Mouse (Mus musculus) lung, adult 2 months (tissue): ENCODE measurements at regions not wholly inside any gene's neighbourhood (a gene's known extent, or its start where the extent isn't known, plus 50 kb on each side); places are given as distances from the start of the nearest gene placed in this dataset.

Source experiments
- DNase-seq: peaks from one replicate; pipeline ENCODE4 v3.0.0; 2022
- H3K4me1 ChIP-seq: fragments of 200-500 bp; 2 replicates; pipeline ENCODE4 v1.6.1; 2011; ENCODE audit warnings: low read length; ENCODE audit not compliant: control insufficient read depth, insufficient read depth
- H3K4me3 ChIP-seq: fragments of 200-500 bp; replicated peaks from 2 replicates; pipeline ENCODE3; 2011; ENCODE audit warnings: low read depth, mild to moderate bottlenecking, control low read depth, low read length; ENCODE audit errors: extremely low read depth
- CTCF ChIP-seq: fragments of 200-500 bp; IDR thresholded peaks from 2 replicates; pipeline ENCODE4 v1.5.1; 2011; ENCODE audit warnings: mild to moderate bottlenecking, low read length, control low read depth; ENCODE audit not compliant: insufficient read depth
- POLR2A ChIP-seq: fragments of 200-500 bp; IDR thresholded peaks from 2 replicates; pipeline ENCODE4 v1.6.1; 2011; ENCODE audit warnings: low read depth, mild to moderate bottlenecking, control low read depth, low read length, borderline replicate concordance; ENCODE audit errors: extremely low read depth
- WGBS: fragments of 180-500 bp; shearing (Covaris S2); methylation state at CpG from one replicate; pipeline ENCODE4 v1.1.7; 2018; 5-methylcytosine and 5-hydroxymethylcytosine counted together

GRCm38 (mm10) chr9:24833766-24834165, 59.7 kb upstream of the Tbx20 start:
- no peak for DNase-seq
- Histone ChIP-seq H3K4me1 (no peaks in the 10 kb centered on the region), H3K4me3 (no peak overlapping the region)
- 61% methylated on average over 7 of the region's 7 CpGs for WGBS
- TF ChIP-seq CTCF (no peak), POLR2A (no peak)

GRCm38 (mm10) chr9:24848210-24848609, 74.1 kb upstream of the Tbx20 start:
- Histone ChIP-seq H3K4me3 (no peak overlapping the region), H3K4me1 (no peaks in the 10 kb centered on the region)
- DNase-seq = no peak
- no peak for TF ChIP-seq POLR2A
- TF ChIP-seq CTCF = no peak
- 42% methylated on average over 7 of the region's 7 CpGs for WGBS

- no peak for DNase-seq
- no peak for TF ChIP-seq POLR2A
- TF ChIP-seq CTCF = no peak
- WGBS = 47% methylated on average over 2 of the region's 2 CpGs
- no peaks in the 10 kb centered on the region for H3K4me1 ChIP-seq
- H3K4me3 ChIP-seq = no peak overlapping the region
These were observed 85.4 kb upstream of the Tbx20 start for GRCm38 (mm10) chr9:24859459-24859858.

- 52% methylated on average over 4 of the region's 4 CpGs for WGBS
- H3K4me3 ChIP-seq = no peak overlapping the region
- no peak for TF ChIP-seq CTCF
- no peak for TF ChIP-seq POLR2A
- DNase-seq = no peak
- no peaks in the 10 kb centered on the region for H3K4me1 ChIP-seq
These were observed 92.5 kb upstream of the Tbx20 start for GRCm38 (mm10) chr9:24866390-24867173.

- 73% methylated on average over 1 of the region's 1 CpGs for WGBS
These were observed 94.6 kb upstream of the Tbx20 start for GRCm38 (mm10) chr9:24868746-24869145.

GRCm38 (mm10) chr9:24874434-24875143, 100.5 kb upstream of the Tbx20 start:
- TF ChIP-seq CTCF = no peak
- no peak for TF ChIP-seq POLR2A
- no peak for DNase-seq
- Histone ChIP-seq H3K4me1 (no peaks in the 10 kb centered on the region), H3K4me3 (no peak overlapping the region)
- WGBS = 39% methylated on average over 13 of the region's 13 CpGs

More at GRCm38 (mm10) chr9:24868746-24869145, 94.6 kb upstream of the Tbx20 start:
- TF ChIP-seq CTCF = no peak
- TF ChIP-seq POLR2A = no peak
- DNase-seq = no peak
- Histone ChIP-seq H3K4me3 (no peak overlapping the region), H3K4me1 (no peaks in the 10 kb centered on the region)

- no peaks in the 10 kb centered on the region for H3K4me1 ChIP-seq
- TF ChIP-seq CTCF (no peak), POLR2A (no peak)
- DNase-seq = no peak
- 57% methylated on average over 8 of the region's 8 CpGs for WGBS
- no peak overlapping the region for H3K4me3 ChIP-seq
These were observed 104.5 kb upstream of the Tbx20 start for GRCm38 (mm10) chr9:24878384-24879174.

- DNase-seq = no peak
- H3K4me3 ChIP-seq = no peak overlapping the region
- no peaks in the 10 kb centered on the region for H3K4me1 ChIP-seq
- TF ChIP-seq CTCF (no peak), POLR2A (no peak)
- 59% methylated on average over 1 of the region's 1 CpGs for WGBS
These were observed 105.6 kb upstream of the Tbx20 start for GRCm38 (mm10) chr9:24879662-24880061.

GRCm38 (mm10) chr9:24884011-24884410, 109.9 kb upstream of the Tbx20 start:
- DNase-seq = no peak
- WGBS = 52% methylated on average over 3 of the region's 3 CpGs
- TF ChIP-seq POLR2A (no peak), CTCF (no peak)
- no peaks in the 10 kb centered on the region for H3K4me1 ChIP-seq
- no peak overlapping the region for H3K4me3 ChIP-seq

GRCm38 (mm10) chr9:24888282-24888681, 114.2 kb upstream of the Tbx20 start:
- DNase-seq = no peak
- H3K4me3 ChIP-seq = no peak overlapping the region
- no peaks in the 10 kb centered on the region for H3K4me1 ChIP-seq
- TF ChIP-seq POLR2A = no peak
- TF ChIP-seq CTCF = no peak
- 72% methylated on average over 9 of the region's 9 CpGs for WGBS
